Mouse (Mus musculus): ENCODE results near the gene Hils1. TPM values are rescaled to one million over a fixed set of nuclear protein-coding genes. Genes with fewer than 3 reads are reported as not detected.

Hils1 gene
- polyA plus RNA-seq, 1 experiment from 2014 or later: not detected

- Histone ChIP-seq H3K9me3 (ENCODE audit: control insufficient read depth, low read length) (no peaks in the 10 kb centered on the region), H3K27me3 (ENCODE audit: control insufficient read depth, insufficient read depth, low read length) (no peaks in the 10 kb centered on the region), H3K4me1 (ENCODE audit: control insufficient read depth, insufficient read depth, low read length) (peaks cover 52% of the 10 kb centered on the region), H3K27ac (replicated peaks; ENCODE audit: low read depth, low read length) (peak overlapping the region; percentile 47; the same call in 1 of the 2 replicates), H3K9ac (replicated peaks; ENCODE audit: low read length) (peak overlapping the region; percentile 99; the same call in 1 of the 2 replicates), H3K4me3 (replicated peaks; ENCODE audit: low read depth, low read length) (peak overlapping the region; percentile 97), H3K4me2 (ENCODE audit: low read length) (peak overlapping the region; percentile 77), H3K36me3 (ENCODE audit: control insufficient read depth, insufficient read depth, low read length) (peaks cover 36% of the 10 kb centered on the region)
- WGBS: 24% methylated on average over 3 of the region's 3 CpGs
- DNase-seq: peak; percentile 72
- ATAC-seq (ENCODE audit: low FRiP score, low TSS enrichment): no peak
Measured at GRCm38 (mm10) chr11:95012487-95012886, 45.1 kb downstream of the Hils1 start.

GRCm38 (mm10) chr11:95015484-95015883 lies 48.1 kb downstream of the Hils1 start:
- Histone ChIP-seq H3K4me1 (ENCODE audit: control insufficient read depth, insufficient read depth, low read length) (peaks cover 37% of the 10 kb centered on the region), H3K27me3 (ENCODE audit: control insufficient read depth, insufficient read depth, low read length) (no peaks in the 10 kb centered on the region), H3K4me2 (ENCODE audit: low read length) (no peak overlapping the region), H3K27ac (replicated peaks; ENCODE audit: low read depth, low read length) (no peak overlapping the region), H3K9ac (replicated peaks; ENCODE audit: low read length) (no peak overlapping the region), H3K4me3 (replicated peaks; ENCODE audit: low read depth, low read length) (no peak overlapping the region), H3K36me3 (ENCODE audit: control insufficient read depth, insufficient read depth, low read length) (peaks cover 62% of the 10 kb centered on the region), H3K9me3 (ENCODE audit: control insufficient read depth, low read length) (no peaks in the 10 kb centered on the region)
- no peak for ATAC-seq (ENCODE audit: low FRiP score, low TSS enrichment)
- no peak for DNase-seq
- WGBS: 77% methylated on average over 3 of the region's 3 CpGs

Other genes starting within 250 kb of the Hils1 start
- gene Cdc34b, start 225.8 kb upstream of the Hils1 start, polyA plus RNA-seq (2014; fragmentation: Nextera tagmentation; extraction: Ambion mirVana): 0.24 TPM in 1 of 2 replicates, not detected in the other
- gene Tmem92, start 184.9 kb upstream of the Hils1 start, polyA plus RNA-seq (2014; fragmentation: Nextera tagmentation; extraction: Ambion mirVana): not detected in 2 replicates
- 0.98 and 64.7 TPM in 2 replicates for gene Col1a1, start 31.4 kb upstream of the Hils1 start, polyA plus RNA-seq (2014; fragmentation: Nextera tagmentation; extraction: Ambion mirVana)
- gene Sgca, start 8.7 kb downstream of the Hils1 start, polyA plus RNA-seq (2014; fragmentation: Nextera tagmentation; extraction: Ambion mirVana): not detected in 2 replicates
- gene Ppp1r9b, start 23.4 kb downstream of the Hils1 start, polyA plus RNA-seq (2014; fragmentation: Nextera tagmentation; extraction: Ambion mirVana): 27.1 and 27.6 TPM in 2 replicates
- 135 and 152 TPM in 2 replicates for gene Samd14, start 42.3 kb downstream of the Hils1 start, polyA plus RNA-seq (2014; fragmentation: Nextera tagmentation; extraction: Ambion mirVana)
- gene Pdk2, start 73.8 kb downstream of the Hils1 start, polyA plus RNA-seq (2014; fragmentation: Nextera tagmentation; extraction: Ambion mirVana): 21.5 and 22.7 TPM in 2 replicates
- 9.0 and 11.7 TPM in 2 replicates for gene Itga3, start 109.2 kb downstream of the Hils1 start, polyA plus RNA-seq (2014; fragmentation: Nextera tagmentation; extraction: Ambion mirVana)
- gene Dlx3, start 152.5 kb downstream of the Hils1 start, polyA plus RNA-seq (2014; fragmentation: Nextera tagmentation; extraction: Ambion mirVana): 0.13 and 0.38 TPM in 2 replicates
- 0.12 TPM in 1 of 2 replicates, not detected in the other for gene Dlx4, start 178.7 kb downstream of the Hils1 start, polyA plus RNA-seq (2014; fragmentation: Nextera tagmentation; extraction: Ambion mirVana)

Measured in midbrain, embryonic 14.5 days (tissue).